Mouse (Mus musculus) brain, embryonic 14.5 days (tissue): Measurements from ENCODE around the gene Dus4l.

Experiments
- CTCF ChIP-seq: fragments of 200-500 bp; IDR thresholded peaks from 2 replicates; pipeline ENCODE4 v1.5.1; 2012; ENCODE audit warnings: inconsistent platforms, mild to moderate bottlenecking, moderate library complexity, borderline replicate concordance; ENCODE audit not compliant: insufficient read depth, insufficient read length; ENCODE audit errors: extremely low read depth
- POLR2A ChIP-seq: fragments of 200-500 bp; IDR thresholded peaks from 2 replicates; pipeline ENCODE4 v1.6.1; 2012; ENCODE audit warnings: mild to moderate bottlenecking, inconsistent platforms, borderline replicate concordance; ENCODE audit not compliant: poor library complexity, insufficient read depth, insufficient read length, severe bottlenecking; ENCODE audit errors: extremely low read depth

GRCm38 (mm10) chr12:31653611-31654010 lies 1.0 kb downstream of the Dus4l start:
- TF ChIP-seq POLR2A (no peak), CTCF (no peak)
